Mouse (Mus musculus) hindbrain, postnatal 0 days (tissue): Measurements from ENCODE around the gene Fam229b. TPM values are rescaled to one million over a fixed set of nuclear protein-coding genes. Genes with fewer than 3 reads are reported as not detected.
A peak's percentile ranks its signal among the peaks of the same experiment; 100 is the strongest.

Experiments
- ATAC-seq: fragments of 200-750 bp; cut with Nextera tagmentation; 2 replicates; pipeline ENCODE4 v1.8.0; 2017; ENCODE audit warnings: mild to moderate bottlenecking, moderate TSS enrichment, moderate library complexity
- DNase-seq: peaks from one replicate; pipeline ENCODE4 v3.0.0-alpha.2; 2015; ENCODE audit warnings: low spot score
- H3K27ac ChIP-seq: fragments of 300-500 bp; sonication (generic); 2 replicates; pipeline ENCODE4 v1.5.1; 2014; ENCODE audit warnings: mild to moderate bottlenecking
- H3K27me3 ChIP-seq: fragments of 300-500 bp; sonication (generic); 2 replicates; pipeline ENCODE4 v1.6.1; 2014; ENCODE audit warnings: low read length, mixed read lengths; ENCODE audit not compliant: insufficient read depth
- H3K36me3 ChIP-seq: fragments of 300-500 bp; sonication (generic); 2 replicates; pipeline ENCODE4 v1.6.1; 2014; ENCODE audit warnings: low read length, mixed read lengths; ENCODE audit not compliant: insufficient read depth
- H3K4me1 ChIP-seq: fragments of 300-500 bp; sonication (generic); 2 replicates; pipeline ENCODE4 v1.6.1; 2014; ENCODE audit warnings: antibody characterized with exemption, low read length, mixed read lengths; ENCODE audit not compliant: insufficient read depth
- H3K4me2 ChIP-seq: fragments of 300-500 bp; sonication (generic); 2 replicates; pipeline ENCODE4 v1.6.1; 2014; ENCODE audit warnings: low read depth, mild to moderate bottlenecking, low read length, moderate library complexity, mixed read lengths
- H3K4me3 ChIP-seq: fragments of 300-500 bp; sonication (generic); 2 replicates; pipeline ENCODE4 v1.5.1; 2014; ENCODE audit warnings: low read length
- H3K9ac ChIP-seq: fragments of 300-500 bp; sonication (generic); replicated peaks from 2 replicates; pipeline ENCODE4 v1.6.1; 2014; ENCODE audit warnings: mild to moderate bottlenecking, low read length, moderate library complexity, mixed read lengths
- H3K9me3 ChIP-seq: fragments of 300-500 bp; sonication (generic); 2 replicates; pipeline ENCODE4 v1.6.1; 2016; ENCODE audit warnings: low read length, mixed read lengths
- CTCF ChIP-seq: IDR thresholded peaks from 2 replicates; pipeline ENCODE4 v1.5.1; 2016; ENCODE audit warnings: antibody characterized with exemption, control low read depth, low read depth
- WGBS: fragments of 180-500 bp; shearing (Covaris S2); extraction: QIAGEN DNeasy Blood & Tissue Kit; methylation state at CpG from one replicate; pipeline ENCODE4 v1.1.7; 2014; 5-methylcytosine and 5-hydroxymethylcytosine counted together
- polyA plus RNA-seq: library from polyadenylated mRNA; unstranded; fragments of >200 nt; fragmentation: Nextera tagmentation; extraction: Ambion mirVana; gene quantifications from 2 replicates; pipeline ENCODE4 v1.2.1, GENCODE M21; 2015
- total RNA-seq: library from RNA; depleted of rRNA; stranded (reverse); fragments of >200 nt; gene quantifications from 2 replicates; pipeline ENCODE4 v1.2.3, GENCODE M21; 2014; rRNA removed

Fam229b gene
- total and polyA plus RNA-seq, 2 experiments from 2014 or later: 22.8 to 43.8 TPM

DNA sequence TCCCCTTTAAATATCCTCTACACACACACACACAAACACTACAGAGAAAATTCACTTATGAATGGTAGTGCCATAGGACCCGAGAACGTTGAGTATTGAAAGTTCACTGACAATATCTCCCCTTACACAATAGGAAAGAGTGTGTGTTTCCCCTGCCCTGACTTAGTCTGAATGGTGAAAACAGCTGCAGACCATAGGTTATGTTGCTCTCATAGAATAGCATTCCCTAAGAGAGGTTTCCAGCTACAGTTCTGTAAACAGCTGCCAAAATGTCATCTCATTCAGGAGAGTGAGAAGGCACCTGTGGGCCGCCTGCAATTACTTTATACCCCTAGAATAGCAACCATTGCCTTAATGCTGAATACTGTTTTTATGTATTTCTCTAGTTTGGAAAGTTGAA is 27.3 kb downstream of the Fam229b start:
- no peak for TF ChIP-seq CTCF
- H3K4me2 ChIP-seq: no peak overlapping the region
- H3K27me3 ChIP-seq: no peaks in the 10 kb centered on the region
- H3K4me1 ChIP-seq: no peaks in the 10 kb centered on the region
- no peak overlapping the region for H3K4me3 ChIP-seq
- ATAC-seq (no peak), DNase-seq (no peak)
- WGBS: 56% methylated on average over 3 of the region's 3 CpGs
- no peaks in the 10 kb centered on the region for H3K9me3 ChIP-seq
- no peaks in the 10 kb centered on the region for H3K36me3 ChIP-seq
- H3K27ac ChIP-seq: no peak overlapping the region
- H3K9ac ChIP-seq: no peak overlapping the region

DNA sequence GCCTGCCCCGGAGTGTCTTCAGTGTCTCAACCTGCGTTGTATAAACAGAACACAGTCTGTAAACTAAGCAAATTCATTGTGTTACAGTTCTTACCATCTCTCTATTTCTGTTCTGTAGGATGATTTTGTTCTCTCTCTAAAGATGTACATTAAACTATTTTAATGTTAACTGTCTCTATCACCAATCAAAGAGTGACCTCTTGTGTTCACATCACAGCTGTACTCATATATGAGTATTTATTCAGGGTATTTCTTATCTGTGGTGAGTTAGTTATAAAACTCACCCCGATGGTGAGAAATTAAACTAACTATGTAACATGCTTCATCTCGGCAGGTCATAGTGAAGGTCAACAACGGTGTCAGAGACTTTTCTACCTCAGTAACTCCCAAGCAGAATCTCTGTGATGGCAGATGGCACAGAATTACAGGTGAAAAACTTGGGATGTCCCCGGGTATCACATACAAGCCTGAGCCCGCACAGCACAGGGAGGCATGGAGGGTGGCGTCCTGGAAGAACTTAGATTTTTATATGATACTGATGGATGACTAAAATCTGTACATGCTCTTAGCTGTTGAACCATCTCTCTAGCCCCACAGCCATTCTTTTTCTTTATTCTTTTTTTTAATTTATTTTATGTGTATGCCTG is 28.8 kb downstream of the Fam229b start:
- H3K36me3 ChIP-seq: no peaks in the 10 kb centered on the region
- H3K9ac ChIP-seq: no peak overlapping the region
- H3K4me2 ChIP-seq: no peak overlapping the region
- H3K9me3 ChIP-seq: no peaks in the 10 kb centered on the region
- no peaks in the 10 kb centered on the region for H3K4me1 ChIP-seq
- H3K4me3 ChIP-seq: no peak overlapping the region
- ATAC-seq: peak; percentile 54
- peak; percentile 51 for TF ChIP-seq CTCF
- no peaks in the 10 kb centered on the region for H3K27me3 ChIP-seq
- no peak overlapping the region for H3K27ac ChIP-seq
- WGBS: 87% methylated on average over 8 of the region's 8 CpGs
- peak; percentile 38 for DNase-seq

DNA sequence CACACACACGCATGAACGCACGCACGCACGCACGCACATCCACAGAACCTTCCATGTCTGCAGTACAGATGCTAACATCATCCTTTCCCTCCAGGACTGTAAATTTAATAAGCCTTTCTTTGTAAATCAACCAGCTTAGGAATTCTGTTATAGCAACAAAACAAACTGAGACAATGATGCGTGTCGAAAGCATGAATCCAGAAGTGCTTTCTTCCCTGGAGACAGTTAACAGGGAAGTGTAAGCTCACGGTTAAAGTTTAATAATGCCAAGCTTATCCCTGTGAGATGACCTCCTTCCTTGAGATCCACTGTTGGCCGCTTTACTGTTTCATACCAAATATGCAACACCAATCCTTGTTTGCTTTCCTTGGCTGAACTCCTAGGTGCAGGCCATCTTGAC is 35.0 kb downstream of the Fam229b start:
- 95% methylated on average over 10 of the region's 10 CpGs for WGBS
- TF ChIP-seq CTCF: no peak

DNA sequence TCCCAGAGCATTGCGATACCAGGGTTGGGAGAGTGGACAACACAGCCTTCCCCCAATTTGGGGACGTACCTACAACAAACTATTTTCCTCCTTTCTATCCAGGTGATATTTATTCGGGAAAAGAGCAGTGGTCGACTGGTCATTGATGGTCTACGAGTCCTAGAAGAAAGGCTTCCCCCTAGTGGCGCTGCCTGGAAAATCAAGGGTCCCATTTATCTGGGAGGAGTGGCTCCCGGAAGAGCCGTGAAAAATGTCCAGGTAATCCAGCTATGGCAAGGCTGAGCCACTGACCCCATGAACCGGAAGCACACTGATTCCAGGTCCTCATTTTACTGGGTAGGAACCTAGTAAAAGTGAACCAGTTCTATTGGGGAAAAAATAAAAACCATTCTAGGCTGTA is 36.7 kb downstream of the Fam229b start:
- H3K9me3 ChIP-seq: no peaks in the 10 kb centered on the region
- H3K4me2 ChIP-seq: no peak overlapping the region
- no peak overlapping the region for H3K27ac ChIP-seq
- no peaks in the 10 kb centered on the region for H3K27me3 ChIP-seq
- no peak overlapping the region for H3K9ac ChIP-seq
- ATAC-seq (no peak), DNase-seq (peak; percentile 36)
- 86% methylated on average over 9 of the region's 9 CpGs for WGBS
- no peaks in the 10 kb centered on the region for H3K4me1 ChIP-seq
- TF ChIP-seq CTCF: peak; percentile 50
- no peak overlapping the region for H3K4me3 ChIP-seq
- no peaks in the 10 kb centered on the region for H3K36me3 ChIP-seq

More for the DNA sequence above, 35.0 kb downstream of the Fam229b start:
- H3K4me3 ChIP-seq: no peak overlapping the region
- H3K4me1 ChIP-seq: no peaks in the 10 kb centered on the region
- no peaks in the 10 kb centered on the region for H3K36me3 ChIP-seq
- H3K4me2 ChIP-seq: no peak overlapping the region
- no peak for ATAC-seq
- H3K27ac ChIP-seq: no peak overlapping the region
- DNase-seq: no peak
- H3K27me3 ChIP-seq: no peaks in the 10 kb centered on the region
- H3K9me3 ChIP-seq: no peaks in the 10 kb centered on the region
- no peak overlapping the region for H3K9ac ChIP-seq

DNA sequence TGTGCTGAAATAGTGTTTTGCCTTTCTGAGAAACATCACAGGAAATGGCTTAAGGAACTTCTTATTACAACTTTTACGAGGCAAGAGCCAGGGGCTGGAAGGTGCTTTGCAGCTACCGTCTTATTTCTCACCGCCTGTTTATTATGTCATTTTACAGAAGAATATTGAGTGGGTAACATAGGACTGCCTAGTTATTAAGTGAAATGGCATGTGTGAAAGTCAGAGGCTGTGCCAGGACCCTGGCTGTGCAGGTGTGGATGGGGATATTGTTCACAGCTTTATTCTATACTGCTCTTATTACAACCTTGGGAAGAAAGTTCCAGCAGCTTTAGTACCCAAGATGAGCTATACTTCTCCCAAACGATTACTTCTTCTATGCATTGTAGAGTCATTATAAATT is 61.7 kb downstream of the Fam229b start:
- H3K9ac ChIP-seq: no peak overlapping the region
- no peak overlapping the region for H3K4me2 ChIP-seq
- no peaks in the 10 kb centered on the region for H3K27me3 ChIP-seq
- DNase-seq: no peak
- no peak overlapping the region for H3K27ac ChIP-seq
- no peak for ATAC-seq
- TF ChIP-seq CTCF: no peak
- no peaks in the 10 kb centered on the region for H3K9me3 ChIP-seq
- WGBS: 89% methylated on average over 4 of the region's 4 CpGs
- H3K36me3 ChIP-seq: no peaks in the 10 kb centered on the region
- H3K4me1 ChIP-seq: no peaks in the 10 kb centered on the region
- H3K4me3 ChIP-seq: no peak overlapping the region

Other genes starting within 250 kb of the Fam229b start
- 19.9 and 31.9 TPM in 2 replicates for gene Lama4, start 168.4 kb downstream of the Fam229b start, total RNA-seq
- 13.6 and 16.7 TPM in 2 replicates for gene Lama4, start 168.4 kb downstream of the Fam229b start, polyA plus RNA-seq
- 3.3 and 3.8 TPM in 2 replicates for gene Tube1, start 62 bp upstream of the Fam229b start, total RNA-seq
- gene Tube1, start 62 bp upstream of the Fam229b start, polyA plus RNA-seq: 3.6 and 3.7 TPM in 2 replicates
- gene Ccn6, start 29.9 kb upstream of the Fam229b start, total RNA-seq: 0.65 and 2.0 TPM in 2 replicates
- gene Ccn6, start 29.9 kb upstream of the Fam229b start, polyA plus RNA-seq: 0.35 and 0.49 TPM in 2 replicates
- 120 and 121 TPM in 2 replicates for gene Fyn, start 234.9 kb upstream of the Fam229b start, total RNA-seq
- 94.9 and 95.2 TPM in 2 replicates for gene Fyn, start 234.9 kb upstream of the Fam229b start, polyA plus RNA-seq